Mouse (Mus musculus): ENCODE measurements around the gene Fgf13.

Fgf13 gene

DNA sequence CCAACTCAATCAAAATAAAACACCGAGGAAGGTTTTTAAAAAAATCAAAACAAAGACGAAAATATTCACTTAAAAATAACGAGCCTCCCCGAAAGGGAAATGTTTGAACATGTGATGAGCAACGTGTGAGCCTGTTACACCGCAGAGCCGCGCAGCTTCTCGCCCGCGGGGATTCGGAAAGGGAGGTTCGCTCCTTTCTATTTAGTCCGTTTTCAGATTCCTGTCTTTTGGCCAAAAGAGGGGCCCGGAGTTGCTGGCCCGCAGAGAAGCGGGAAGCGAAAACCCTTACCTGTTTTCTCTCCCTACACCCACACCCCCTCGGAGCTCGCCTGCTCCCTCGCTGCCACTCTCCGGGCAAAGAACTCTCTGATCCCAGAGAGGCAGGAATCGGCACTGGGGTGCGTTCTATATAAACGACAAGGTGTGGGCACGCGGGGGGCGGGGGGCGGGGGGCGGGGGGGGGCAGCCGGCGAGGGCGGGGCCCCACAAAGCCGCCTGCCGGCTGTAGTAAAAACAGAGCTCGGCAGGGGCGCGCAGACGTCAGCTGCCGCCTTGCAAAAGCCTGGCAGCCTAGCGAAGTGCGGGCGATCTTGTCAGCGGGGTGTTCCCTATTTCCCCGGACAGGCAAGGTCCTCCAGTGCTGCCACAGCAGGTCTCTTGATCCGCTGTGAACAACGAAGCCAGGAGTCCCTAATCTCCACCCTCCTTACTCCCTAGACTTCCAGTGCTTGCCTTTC, at the start of gene Fgf13:
TSS of gene Fgf13 (minus strand) at position 377 of the 737 bp plus-strand sequence.
- DNase-seq = peak; percentile 34

DNA sequence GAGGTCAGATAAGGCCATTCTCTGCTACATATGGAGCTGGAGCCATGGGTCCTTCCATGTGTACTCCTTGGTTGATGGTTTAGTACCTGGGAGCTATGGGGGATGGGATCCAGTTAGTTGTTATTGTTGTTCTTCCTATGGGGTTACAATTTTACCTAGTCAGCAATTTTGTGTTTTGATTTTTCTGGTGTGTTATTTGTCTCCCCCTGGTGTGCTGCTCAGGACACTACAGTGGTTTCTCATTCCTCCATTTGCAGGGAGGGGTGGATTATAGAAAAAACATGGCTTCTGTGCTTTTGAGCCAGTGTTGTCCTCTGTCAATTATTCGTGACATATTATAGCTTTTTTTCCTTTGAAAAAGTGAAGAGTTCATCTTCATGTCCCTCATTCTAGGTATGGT, 38.7 kb upstream of the Fgf13 start:
- no peak for DNase-seq

- no peak for DNase-seq
Observed at GRCm38 (mm10) chrX:59589050-59589449, 21.2 kb upstream of the Fgf13 start.

DNA sequence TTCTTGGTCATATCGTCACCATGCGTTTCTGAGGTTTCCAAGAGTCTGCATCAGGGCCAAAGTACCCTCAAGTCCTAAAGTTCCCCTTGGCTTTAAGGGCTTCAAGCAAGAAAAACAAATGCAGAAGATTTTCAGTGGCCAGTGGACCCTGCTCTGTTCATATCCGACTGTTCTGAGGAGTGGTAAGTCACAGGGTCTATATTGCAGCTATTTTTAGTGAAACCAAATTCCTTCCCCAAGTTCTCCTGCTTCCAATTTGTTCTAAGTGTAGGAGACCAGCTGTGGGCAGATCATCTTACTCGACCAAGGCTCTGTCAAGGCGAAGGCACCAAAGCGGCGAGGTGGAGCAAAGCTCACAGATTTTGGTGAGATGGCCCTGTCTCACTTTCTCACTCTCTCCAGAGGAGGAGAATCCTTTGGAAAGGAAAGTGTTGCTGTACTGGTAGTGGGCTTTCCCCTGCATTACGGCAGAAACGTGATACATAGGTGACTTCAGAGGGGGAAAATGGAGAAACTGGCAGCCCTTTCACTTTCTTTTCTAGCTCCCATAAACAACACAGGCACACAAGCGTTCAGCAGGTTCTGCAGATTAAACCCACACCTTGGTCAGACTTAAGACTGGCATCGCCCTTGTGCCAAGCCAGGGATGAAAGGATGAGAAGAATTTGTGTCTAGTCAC, 17.8 kb upstream of the Fgf13 start:
- no peak for DNase-seq

DNA sequence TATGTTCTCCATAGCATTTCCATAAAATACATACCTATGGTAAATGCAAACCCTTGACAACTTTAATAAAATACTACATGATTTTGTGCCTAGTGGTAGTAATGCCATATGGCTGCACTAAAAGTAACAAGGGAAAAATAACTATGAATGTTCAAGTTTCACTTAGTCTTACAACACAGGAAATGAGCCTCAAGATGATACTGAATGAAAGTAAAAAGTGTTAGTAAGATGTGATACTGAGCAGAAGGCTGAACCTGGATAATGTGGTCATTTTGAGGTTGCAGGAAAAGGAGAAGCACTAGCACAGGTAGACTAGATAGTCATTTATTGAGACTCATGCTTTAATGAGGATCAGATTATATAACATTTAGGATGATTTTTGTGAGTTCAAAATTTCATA, 16.2 kb upstream of the Fgf13 start:
- DNase-seq = no peak

- DNase-seq = peak; percentile 39
Observed at GRCm38 (mm10) chrX:59566826-59567694, 811 bp downstream of the Fgf13 start.

DNA sequence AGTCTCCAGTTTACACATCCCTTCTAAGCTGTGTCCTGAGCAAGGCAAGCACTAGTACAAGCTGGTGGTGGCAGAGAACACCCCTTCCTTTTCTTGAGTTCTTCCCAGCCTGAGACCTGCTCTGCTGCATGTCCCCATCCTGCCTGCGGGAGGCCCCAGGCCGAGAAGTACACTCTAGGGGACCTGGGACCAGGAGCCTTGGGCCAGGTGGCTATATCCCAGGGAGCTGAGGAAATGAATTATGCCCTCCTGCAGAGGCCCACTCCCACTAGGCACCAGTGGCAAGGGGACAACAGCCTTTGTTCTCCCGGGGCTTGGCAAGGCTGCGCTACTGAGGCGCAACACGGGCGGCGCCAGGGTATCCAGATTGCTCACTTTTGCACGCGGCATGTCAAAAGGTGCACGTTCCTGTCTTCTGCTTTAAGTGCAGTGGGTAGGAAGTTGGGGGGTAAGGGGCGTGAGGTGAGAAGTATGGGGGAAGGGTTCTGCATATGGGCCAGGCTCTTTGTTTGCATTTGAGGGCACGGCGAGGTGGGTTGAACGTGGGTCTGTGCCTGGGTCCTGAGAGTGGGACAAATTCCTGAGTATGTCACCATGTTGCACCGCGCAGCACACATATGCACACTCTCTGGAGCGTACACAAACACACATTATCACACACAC, 1.7 kb downstream of the Fgf13 start:
- DNase-seq = no peak

GRCm38 (mm10) chrX:59547931-59548330, 19.9 kb downstream of the Fgf13 start:
- DNase-seq = no peak

DNA sequence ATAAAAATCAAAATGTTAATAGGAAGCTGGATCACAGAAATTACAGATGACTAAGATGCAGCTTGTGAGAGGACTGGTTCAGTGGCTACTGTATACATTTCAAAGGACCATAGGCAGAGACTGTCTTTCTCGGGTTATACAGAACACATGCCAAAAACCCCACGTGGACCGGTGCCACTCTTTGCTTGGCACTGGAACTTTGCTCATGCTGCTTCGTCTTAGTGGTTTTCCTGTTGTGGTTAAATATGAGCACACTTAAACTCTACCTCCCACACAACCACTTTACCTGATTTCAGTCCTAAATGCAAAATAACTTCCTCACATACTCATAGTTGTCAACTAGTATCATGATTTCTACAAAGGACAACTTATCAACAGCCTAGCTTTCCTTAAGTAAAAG, 59.6 kb downstream of the Fgf13 start:
- DNase-seq = no peak

DNA sequence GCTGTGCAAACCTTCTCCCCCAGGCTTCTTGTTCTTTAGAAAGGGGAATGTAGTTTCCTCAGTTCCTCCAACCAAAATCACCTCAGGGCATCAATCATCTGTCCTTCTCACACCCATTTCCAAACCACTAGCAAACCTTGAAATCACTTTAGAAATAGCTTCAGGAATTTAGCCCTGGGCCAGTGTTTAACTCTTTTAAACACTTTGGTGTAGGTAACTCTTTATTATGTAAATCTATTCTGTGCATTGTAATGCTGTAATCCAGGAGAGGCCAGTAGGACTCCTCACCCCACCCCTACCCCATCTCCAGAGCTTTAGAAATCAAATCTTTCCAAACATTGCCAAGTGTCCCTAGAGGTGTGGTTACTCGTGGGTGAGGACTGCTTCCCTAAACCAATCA, 74.5 kb downstream of the Fgf13 start:
- no peak for DNase-seq

GRCm38 (mm10) chrX:59485426-59485825, 82.4 kb downstream of the Fgf13 start:
- DNase-seq = no peak

DNA sequence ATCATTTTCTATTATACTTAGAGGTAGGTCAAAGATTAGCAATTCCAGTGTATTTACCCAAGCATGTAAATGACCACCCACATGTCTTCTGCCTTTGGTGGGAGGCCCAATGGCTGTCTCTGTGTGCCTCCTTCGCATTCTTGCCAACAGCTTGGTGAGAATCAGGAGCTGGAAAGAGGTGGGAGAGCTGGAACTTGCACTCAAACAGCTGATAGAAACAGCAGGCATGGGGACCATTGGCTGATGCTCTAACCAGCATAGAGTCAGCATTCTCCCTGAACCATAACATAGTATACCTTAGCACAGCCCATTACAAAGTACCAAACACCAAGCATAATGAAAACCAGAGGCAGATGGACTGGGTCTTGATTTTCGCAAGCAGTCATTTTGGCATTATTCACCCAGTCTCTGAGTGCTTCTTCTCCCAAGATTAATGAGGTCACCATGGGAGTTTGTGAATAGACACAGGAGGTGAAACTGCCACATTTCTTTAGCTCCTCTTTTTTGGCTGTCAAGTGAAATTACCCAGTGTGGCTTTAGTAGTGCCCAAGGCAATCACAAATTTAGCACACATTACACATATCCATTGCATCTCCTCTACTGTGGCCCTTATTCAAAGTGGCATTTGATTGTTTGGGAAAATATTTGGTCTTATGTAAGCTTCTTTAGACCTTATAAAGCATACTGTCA, 165.1 kb downstream of the Fgf13 start:
- DNase-seq = no peak

DNA sequence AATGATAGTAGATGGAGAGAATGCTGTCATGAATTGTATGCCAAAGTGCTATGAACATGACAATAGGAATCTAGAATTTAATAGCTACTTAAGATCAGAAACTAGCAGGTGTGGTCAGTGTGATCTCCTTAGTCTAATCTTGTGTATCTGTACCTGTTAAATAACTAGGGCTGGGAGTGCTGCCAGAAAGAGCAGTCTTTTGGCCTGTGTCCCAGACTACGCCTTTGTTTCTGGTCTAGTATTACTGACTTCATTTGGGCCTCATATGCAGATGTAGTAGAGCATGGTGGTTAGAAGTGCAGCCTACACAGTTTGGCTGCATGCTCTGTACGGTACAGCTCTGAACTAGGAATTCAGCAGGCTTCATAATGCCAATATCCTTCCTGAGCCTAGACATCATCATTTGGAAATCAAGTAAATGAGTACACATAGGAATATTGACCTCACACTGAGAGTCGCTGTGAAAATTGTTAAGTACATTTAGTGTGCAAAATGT, 276.9 kb downstream of the Fgf13 start:
- no peak for DNase-seq

DNA sequence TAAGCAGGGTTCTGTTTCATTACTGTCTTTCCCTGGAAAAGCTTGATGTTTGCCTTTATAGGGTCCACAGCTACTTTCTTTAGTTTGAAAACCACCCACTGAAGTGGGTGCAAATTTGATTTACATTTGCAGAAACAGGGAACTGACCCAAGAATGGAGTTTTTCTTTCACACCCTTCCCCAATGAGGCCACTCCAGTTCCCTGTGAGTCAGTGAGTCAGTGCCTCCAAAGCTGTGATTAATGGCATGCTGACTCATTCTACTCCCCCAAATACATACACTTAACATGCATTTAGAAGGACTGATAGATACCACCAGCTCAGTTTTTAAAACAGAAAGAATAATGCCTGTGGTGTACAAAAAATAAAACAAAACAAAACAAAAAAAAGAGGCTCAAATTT, 316.3 kb downstream of the Fgf13 start:
- DNase-seq = no peak

GRCm38 (mm10) chrX:59243752-59244151, 324.1 kb downstream of the Fgf13 start:
- DNase-seq = no peak

GRCm38 (mm10) chrX:59243176-59243575, 324.7 kb downstream of the Fgf13 start:
- DNase-seq = no peak

DNA sequence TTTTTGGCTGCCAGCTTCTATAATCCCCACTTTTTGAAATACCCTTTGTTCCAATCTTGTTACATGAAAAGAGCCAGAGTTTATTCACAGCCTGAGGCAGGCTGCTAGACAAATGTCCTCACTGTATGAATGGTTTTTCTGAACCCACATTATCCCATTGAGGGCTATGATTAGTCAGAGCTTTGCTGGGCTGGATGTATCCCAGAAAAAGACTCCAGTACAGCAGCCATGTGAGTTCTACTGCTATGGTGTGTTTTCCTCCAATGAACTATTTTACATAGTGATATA, 326.5 kb downstream of the Fgf13 start:
- DNase-seq = no peak

GRCm38 (mm10) chrX:59240683-59241459, 327.0 kb downstream of the Fgf13 start:
- no peak for DNase-seq

DNA sequence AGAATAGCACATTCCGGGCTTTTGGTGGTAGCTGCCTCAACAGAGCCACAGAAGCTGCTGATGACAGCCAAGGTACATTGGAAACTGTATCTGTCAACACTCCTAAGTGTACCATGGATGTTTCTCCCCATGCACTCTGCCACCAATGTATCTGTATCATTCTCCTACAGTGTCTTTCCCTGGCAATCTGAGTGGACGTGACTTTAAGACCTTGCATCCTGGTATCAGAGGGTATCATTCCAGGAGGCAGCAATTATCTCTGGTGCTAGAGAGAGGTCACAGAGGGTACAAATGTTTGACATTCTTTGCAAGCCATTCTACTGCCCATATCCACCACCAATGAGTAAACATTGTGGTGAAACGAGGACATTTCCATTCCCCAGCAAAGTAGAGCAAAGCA, 347.2 kb downstream of the Fgf13 start:
- DNase-seq = no peak

DNA sequence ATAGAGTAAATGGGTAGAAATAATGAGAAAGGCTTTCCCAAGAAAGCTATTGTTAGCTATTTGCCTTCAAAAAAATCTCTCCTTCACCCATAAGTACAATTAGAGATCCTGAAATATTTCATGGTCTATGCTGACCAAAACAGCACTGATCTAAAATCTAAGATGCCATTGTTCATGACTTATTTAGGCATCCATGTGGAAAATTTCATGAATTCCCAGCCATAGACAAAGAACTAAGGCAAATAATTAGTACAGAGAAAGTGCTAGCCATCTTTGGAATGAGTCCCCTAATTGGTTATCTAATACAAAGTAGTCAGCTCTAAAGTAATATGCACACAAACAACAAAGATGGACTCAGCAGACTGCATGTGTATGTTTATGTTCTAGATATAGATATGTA, 366.7 kb downstream of the Fgf13 start:
- DNase-seq = no peak

- DNase-seq = no peak
Observed at GRCm38 (mm10) chrX:59194149-59194548, 373.7 kb downstream of the Fgf13 start.

GRCm38 (mm10) chrX:59186922-59187321, 380.9 kb downstream of the Fgf13 start:
- no peak for DNase-seq

All from right cerebral cortex, postnatal 14 days (tissue).